Mouse (Mus musculus) ES-CJ7 (cell line): ENCODE measurements at regions not wholly inside any gene's neighbourhood (a gene's known extent, or its start where the extent isn't known, plus 50 kb on each side); places are given as distances from the start of the nearest gene placed in this dataset.
A peak's percentile ranks its signal among the peaks of the same experiment; 100 is the strongest.

Experiments used
- DNase-seq: peaks from one replicate; pipeline ENCODE4 v3.0.0; 2011; ENCODE audit warnings: low read depth, low spot score

GRCm38 (mm10) chr16:90335499-90335898 lies 50.3 kb upstream of the Hunk start:
- DNase-seq, result peak; percentile 52

GRCm38 (mm10) chr16:90333876-90334825 lies 49.8 kb upstream of the Scaf4 start:
- no peak for DNase-seq
